Mouse (Mus musculus): ENCODE measurements around the gene Psmf1. TPM values are rescaled to one million over a fixed set of nuclear protein-coding genes. Genes with fewer than 3 reads are reported as not detected.

Psmf1 gene
- polyA plus RNA-seq, 1 experiment: 50.4 TPM

- no peak for DNase-seq
- H3K27ac ChIP-seq (ENCODE audit: insufficient read depth, low read length): no peak overlapping the region
- WGBS: 89% methylated on average over 4 of the region's 4 CpGs
- TF ChIP-seq CTCF (IDR thresholded peaks at IDR 0.05; ENCODE audit: borderline replicate concordance, insufficient read depth, low read depth, low read length): no peak
- no peak for TF ChIP-seq POLR2A (IDR thresholded peaks at IDR 0.05; ENCODE audit: borderline replicate concordance, insufficient read depth, low read length)
- H3K4me3 ChIP-seq (replicated peaks; ENCODE audit: insufficient read depth, low read depth, low read length): no peak overlapping the region
- H3K27me3 ChIP-seq (ENCODE audit: control insufficient read depth, insufficient read depth, low read length): no peaks in the 10 kb centered on the region
- no peaks in the 10 kb centered on the region for H3K4me1 ChIP-seq (ENCODE audit: control insufficient read depth, insufficient read depth, low read length)
These were observed 61.0 kb downstream of the Psmf1 start for GRCm38 (mm10) chr2:151682976-151683375.

DNA sequence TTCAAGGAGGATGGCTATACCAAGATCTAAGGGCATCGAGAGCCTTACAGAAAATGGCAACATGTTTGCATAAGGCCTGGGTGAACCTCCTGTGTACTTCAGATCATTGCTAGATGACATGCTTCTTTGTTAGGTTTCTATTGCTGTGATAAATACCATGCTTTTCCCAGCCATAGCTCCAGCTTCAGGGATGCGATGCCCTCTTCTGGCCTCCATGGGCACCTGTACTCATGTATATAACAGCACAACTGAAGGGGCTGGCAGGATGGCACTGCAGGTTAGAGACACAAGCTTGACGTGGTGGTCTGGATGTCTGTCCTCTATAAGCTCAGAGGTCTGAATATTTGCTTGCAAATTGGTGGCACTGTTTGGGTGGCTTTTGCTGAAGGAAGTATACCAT is 61.6 kb downstream of the Psmf1 start:
- TF ChIP-seq CTCF (IDR thresholded peaks at IDR 0.05; ENCODE audit: borderline replicate concordance, insufficient read depth, low read depth, low read length) (peak; percentile 75), POLR2A (IDR thresholded peaks at IDR 0.05; ENCODE audit: borderline replicate concordance, insufficient read depth, low read length) (no peak)
- H3K4me3 ChIP-seq (replicated peaks; ENCODE audit: insufficient read depth, low read depth, low read length): no peak overlapping the region
- H3K27ac ChIP-seq (ENCODE audit: insufficient read depth, low read length): no peak overlapping the region
- 34% methylated on average over 3 of the region's 3 CpGs for WGBS
- no peaks in the 10 kb centered on the region for H3K27me3 ChIP-seq (ENCODE audit: control insufficient read depth, insufficient read depth, low read length)
- peak; percentile 37 to 42 for DNase-seq
- no peaks in the 10 kb centered on the region for H3K4me1 ChIP-seq (ENCODE audit: control insufficient read depth, insufficient read depth, low read length)

- 41% methylated on average over 2 of the region's 2 CpGs for WGBS
- DNase-seq: peak; percentile 29 to 30
- peak; percentile 27; the same call in 1 of the 2 replicates for TF ChIP-seq CTCF (IDR thresholded peaks at IDR 0.05; ENCODE audit: borderline replicate concordance, insufficient read depth, low read depth, low read length)
- TF ChIP-seq POLR2A (IDR thresholded peaks at IDR 0.05; ENCODE audit: borderline replicate concordance, insufficient read depth, low read length): no peak
- no peak overlapping the region for H3K27ac ChIP-seq (ENCODE audit: insufficient read depth, low read length)
- no peaks in the 10 kb centered on the region for H3K4me1 ChIP-seq (ENCODE audit: control insufficient read depth, insufficient read depth, low read length)
- no peaks in the 10 kb centered on the region for H3K27me3 ChIP-seq (ENCODE audit: control insufficient read depth, insufficient read depth, low read length)
- no peak overlapping the region for H3K4me3 ChIP-seq (replicated peaks; ENCODE audit: insufficient read depth, low read depth, low read length)
These were observed 67.8 kb downstream of the Psmf1 start for GRCm38 (mm10) chr2:151676234-151676633.

DNA sequence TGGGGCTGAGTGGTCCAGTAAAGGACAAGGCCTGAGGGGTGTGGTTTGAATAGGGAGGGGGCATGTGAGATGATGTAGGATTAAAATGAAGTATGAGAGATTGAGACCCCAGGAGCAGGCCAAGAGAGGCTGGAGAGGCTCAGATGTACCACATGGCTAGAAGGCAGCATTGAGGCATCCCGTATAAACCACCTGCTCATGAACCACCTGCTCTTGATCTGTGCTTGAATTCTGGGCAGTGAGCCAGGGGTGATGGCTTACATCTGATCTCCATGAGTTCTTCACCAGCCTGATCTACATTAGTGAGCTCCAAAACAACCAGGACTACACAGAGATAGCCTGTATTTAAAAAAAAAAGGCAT is 73.0 kb downstream of the Psmf1 start:
- H3K27ac ChIP-seq (ENCODE audit: insufficient read depth, low read length): no peak overlapping the region
- peak in 1 of 2 experiments; percentile 17 for DNase-seq
- H3K4me3 ChIP-seq (replicated peaks; ENCODE audit: insufficient read depth, low read depth, low read length): no peak overlapping the region
- H3K4me1 ChIP-seq (ENCODE audit: control insufficient read depth, insufficient read depth, low read length): no peaks in the 10 kb centered on the region
- 3% methylated on average over 1 of the region's 1 CpGs for WGBS
- TF ChIP-seq CTCF (IDR thresholded peaks at IDR 0.05; ENCODE audit: borderline replicate concordance, insufficient read depth, low read depth, low read length) (no peak), POLR2A (IDR thresholded peaks at IDR 0.05; ENCODE audit: borderline replicate concordance, insufficient read depth, low read length) (no peak)
- H3K27me3 ChIP-seq (ENCODE audit: control insufficient read depth, insufficient read depth, low read length): no peaks in the 10 kb centered on the region

DNA sequence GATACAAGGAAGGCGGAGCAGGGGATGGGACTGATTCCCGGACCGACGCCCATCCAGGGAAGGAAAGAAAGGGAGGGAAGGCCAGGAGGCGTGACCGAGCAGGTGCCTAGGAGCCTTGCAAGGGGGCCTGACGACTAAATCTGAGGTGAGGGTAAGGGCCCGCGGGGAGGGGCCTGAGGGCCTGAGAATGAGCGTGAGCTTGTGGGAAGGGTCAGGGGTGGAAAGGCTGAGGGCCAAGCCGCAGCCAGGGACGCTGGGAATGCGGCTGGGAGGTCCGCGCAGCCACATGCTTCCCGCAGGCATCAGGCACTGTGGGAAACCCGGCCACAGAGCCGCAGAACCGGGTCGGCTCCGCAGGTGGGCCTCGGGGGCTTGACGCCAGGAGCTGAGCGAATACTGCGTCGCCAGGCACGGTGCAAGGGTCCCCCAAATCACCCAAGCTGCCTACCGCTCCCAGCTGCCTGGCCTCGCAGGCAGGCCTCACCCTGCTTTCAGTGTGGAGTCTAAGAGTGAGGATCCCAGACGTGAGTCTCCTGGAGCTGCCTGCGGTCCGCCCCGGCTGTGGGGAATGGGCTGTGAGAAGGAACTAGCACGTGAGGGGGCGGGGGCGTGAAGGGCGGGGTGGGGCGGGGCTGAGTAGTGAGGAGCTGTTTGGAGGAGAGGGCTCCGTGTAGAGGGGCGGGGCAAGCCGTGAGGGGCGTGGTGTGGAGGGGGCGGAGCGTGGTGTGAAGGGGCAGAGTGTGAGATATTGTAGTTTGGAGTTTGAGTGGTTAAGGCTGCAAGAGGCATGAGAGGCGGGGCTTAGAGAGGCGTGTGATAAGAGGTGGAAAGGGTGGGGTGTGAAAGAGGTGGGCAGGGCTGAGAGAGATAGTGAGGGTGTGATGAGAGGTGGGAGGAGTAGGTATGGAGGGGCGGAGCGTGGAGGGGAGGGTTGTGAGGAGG is 73.7 kb downstream of the Psmf1 start:
- no peak overlapping the region for H3K27ac ChIP-seq (ENCODE audit: insufficient read depth, low read length)
- no peak overlapping the region for H3K4me3 ChIP-seq (replicated peaks; ENCODE audit: insufficient read depth, low read depth, low read length)
- WGBS: 33% methylated on average over 48 of the region's 48 CpGs
- TF ChIP-seq POLR2A (IDR thresholded peaks at IDR 0.05; ENCODE audit: borderline replicate concordance, insufficient read depth, low read length) (no peak), CTCF (IDR thresholded peaks at IDR 0.05; ENCODE audit: borderline replicate concordance, insufficient read depth, low read depth, low read length) (no peak)
- DNase-seq: no peak
- no peaks in the 10 kb centered on the region for H3K4me1 ChIP-seq (ENCODE audit: control insufficient read depth, insufficient read depth, low read length)
- H3K27me3 ChIP-seq (ENCODE audit: control insufficient read depth, insufficient read depth, low read length): no peaks in the 10 kb centered on the region

DNA sequence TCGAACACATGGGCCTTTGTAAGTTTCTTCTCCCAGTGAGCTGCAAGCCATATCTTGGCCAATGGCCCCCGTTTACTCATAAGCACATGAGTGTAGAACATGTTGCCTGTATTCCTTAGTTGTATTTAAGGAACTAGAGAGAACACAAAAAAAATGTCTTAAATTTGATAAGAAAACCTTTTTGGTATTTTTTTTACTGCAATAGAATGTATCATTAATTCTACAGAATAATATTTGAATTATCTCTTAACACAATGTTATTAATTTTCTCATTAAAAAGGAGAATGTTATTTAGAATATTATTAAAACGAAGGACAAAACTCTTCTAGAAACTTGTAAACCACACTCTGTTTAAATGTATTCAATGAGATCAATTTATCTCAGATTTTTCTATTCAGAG is 75.6 kb downstream of the Psmf1 start, which contains the start of gene Rad21l:
Gene Rad21l (minus strand): TSS at position 101 of the 400 bp plus-strand sequence.
- H3K4me3 ChIP-seq (replicated peaks; ENCODE audit: insufficient read depth, low read depth, low read length): no peak within 1 kb of the TSS
- no peaks in the 10 kb centered on the region for H3K4me1 ChIP-seq (ENCODE audit: control insufficient read depth, insufficient read depth, low read length)
- TF ChIP-seq CTCF (IDR thresholded peaks at IDR 0.05; ENCODE audit: borderline replicate concordance, insufficient read depth, low read depth, low read length): no peak
- no peak for TF ChIP-seq POLR2A (IDR thresholded peaks at IDR 0.05; ENCODE audit: borderline replicate concordance, insufficient read depth, low read length)
- H3K27me3 ChIP-seq (ENCODE audit: control insufficient read depth, insufficient read depth, low read length): no peaks in the 10 kb centered on the region
- WGBS: 76% methylated on average over 3 of the region's 3 CpGs
- H3K27ac ChIP-seq (ENCODE audit: insufficient read depth, low read length): no peak within 1 kb of the TSS
- DNase-seq: no peak

Other genes starting within 250 kb of the Psmf1 start
- gene Fkbp1a, start 201.7 kb downstream of the Psmf1 start, polyA plus RNA-seq (2012; rRNA removed): 271 and 283 TPM in 2 replicates
- gene Sdcbp2, start 171.6 kb downstream of the Psmf1 start, polyA plus RNA-seq (2012; rRNA removed): 1.2 and 1.3 TPM in 2 replicates
- 119 and 131 TPM in 2 replicates for gene Snph, start 111.6 kb downstream of the Psmf1 start, polyA plus RNA-seq (2012; rRNA removed)
- gene Rad21l, start 75.7 kb downstream of the Psmf1 start, polyA plus RNA-seq (2012; rRNA removed): 0.10 and 0.13 TPM in 2 replicates
- 6.8 and 6.9 TPM in 2 replicates for gene Tmem74b, start 42.2 kb downstream of the Psmf1 start, polyA plus RNA-seq (2012; rRNA removed)
- gene Rspo4, start 98.7 kb upstream of the Psmf1 start, polyA plus RNA-seq (2012; rRNA removed): not detected in 2 replicates
- 0.23 and 0.25 TPM in 2 replicates for gene Angpt4, start 167.0 kb upstream of the Psmf1 start, polyA plus RNA-seq (2012; rRNA removed)
- gene Fam110a, start 236.0 kb upstream of the Psmf1 start, polyA plus RNA-seq (2012; rRNA removed): 8.3 and 8.9 TPM in 2 replicates